Mouse (Mus musculus): Measurements from ENCODE around the gene Vsx1. TPM values are rescaled to one million over a fixed set of nuclear protein-coding genes. Genes with fewer than 3 reads are reported as not detected.

The Vsx1 gene
- total and polyA plus RNA-seq, 2 experiments from 2014 or later, result 0.11 TPM; not detected in 1

DNA sequence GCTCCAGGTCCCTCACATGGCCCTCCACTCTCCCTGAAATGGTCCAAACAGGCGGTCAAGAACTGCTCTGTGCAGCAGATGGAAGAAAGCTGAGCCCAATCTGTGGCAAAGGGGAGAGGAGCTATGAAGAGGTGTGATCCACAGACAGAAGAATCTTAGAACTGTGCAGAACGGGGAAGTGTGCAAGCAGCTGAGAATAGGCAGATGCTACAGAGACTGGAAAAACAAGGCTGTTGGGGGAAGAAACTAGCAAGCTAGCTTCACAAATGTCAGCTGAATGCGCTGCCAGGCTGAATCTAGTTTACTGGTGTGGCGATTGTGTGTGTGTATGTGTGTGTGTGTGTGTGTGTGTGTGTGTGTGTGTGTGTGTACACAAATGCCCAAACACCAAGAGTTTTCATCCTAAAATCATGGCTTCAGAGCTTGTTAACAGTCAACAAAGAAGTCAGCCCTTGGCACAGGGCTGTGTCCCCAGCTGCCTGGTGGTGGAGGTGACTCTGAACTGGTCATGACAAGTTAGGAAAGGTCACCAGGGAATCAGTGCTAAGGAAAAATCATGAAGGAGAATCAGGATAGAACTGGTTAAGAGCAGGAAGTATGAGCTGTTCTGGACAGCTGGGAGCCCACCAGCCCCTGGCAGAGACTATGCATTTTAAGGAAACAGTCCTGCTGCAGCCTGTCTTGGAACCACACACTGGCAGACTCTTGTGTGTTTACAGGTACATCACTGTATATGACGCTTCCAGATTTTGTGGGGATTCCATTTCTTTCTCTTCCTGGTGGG lies 28.3 kb downstream of the Vsx1 start:
- Histone ChIP-seq H3K4me1 (ENCODE audit: insufficient read depth, low read length) (no peaks in the 10 kb centered on the region), H3K4me3 (ENCODE audit: low read depth, low read length) (no peak overlapping the region), H3K4me2 (ENCODE audit: low read depth, low read length, poor library complexity, severe bottlenecking) (no peak overlapping the region), H3K36me3 (ENCODE audit: insufficient read depth, low read length) (peaks cover 4% of the 10 kb centered on the region; the same call in 1 of the 2 replicates), H3K27ac (ENCODE audit: low read depth, low read length) (no peak overlapping the region), H3K9ac (replicated peaks; ENCODE audit: low read length, poor library complexity, severe bottlenecking) (no peak overlapping the region), H3K9me3 (ENCODE audit: low read length) (no peaks in the 10 kb centered on the region), H3K27me3 (ENCODE audit: insufficient read depth, low read length) (no peaks in the 10 kb centered on the region)
- ATAC-seq (ENCODE audit: low FRiP score) (no peak), DNase-seq (ENCODE audit: low spot score) (no peak)
- 80% methylated on average over 5 of the region's 5 CpGs for WGBS
- no peak for TF ChIP-seq CTCF (IDR thresholded peaks at IDR 0.05)

DNA sequence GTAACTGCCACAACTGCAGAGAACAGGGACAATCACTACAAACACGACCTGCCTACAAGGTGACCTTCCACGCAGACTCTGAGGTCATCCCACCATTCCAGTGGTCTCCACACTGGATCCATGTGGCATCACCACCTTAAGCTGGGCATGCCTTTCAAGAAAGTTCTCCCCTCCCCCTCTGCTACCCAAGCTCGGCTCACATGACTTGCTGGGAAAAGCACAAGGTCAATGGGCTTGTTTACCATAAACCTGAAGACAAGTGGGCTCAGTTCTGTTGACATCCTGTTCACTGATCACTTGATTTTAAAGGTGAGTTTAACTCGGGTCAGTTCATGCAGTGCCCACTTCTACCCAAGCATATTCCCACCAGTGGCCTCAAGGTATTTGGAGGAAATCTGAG lies 29.1 kb downstream of the Vsx1 start:
- TF ChIP-seq CTCF (IDR thresholded peaks at IDR 0.05), result no peak
- Histone ChIP-seq H3K36me3 (ENCODE audit: insufficient read depth, low read length) (peaks cover 4% of the 10 kb centered on the region; the same call in 1 of the 2 replicates), H3K4me1 (ENCODE audit: insufficient read depth, low read length) (no peaks in the 10 kb centered on the region), H3K9me3 (ENCODE audit: low read length) (no peaks in the 10 kb centered on the region), H3K9ac (replicated peaks; ENCODE audit: low read length, poor library complexity, severe bottlenecking) (no peak overlapping the region), H3K4me3 (ENCODE audit: low read depth, low read length) (no peak overlapping the region), H3K27ac (ENCODE audit: low read depth, low read length) (no peak overlapping the region), H3K4me2 (ENCODE audit: low read depth, low read length, poor library complexity, severe bottlenecking) (no peak overlapping the region), H3K27me3 (ENCODE audit: insufficient read depth, low read length) (no peaks in the 10 kb centered on the region)
- ATAC-seq (ENCODE audit: low FRiP score) (no peak), DNase-seq (ENCODE audit: low spot score) (no peak)
- WGBS, result 66% methylated on average over 4 of the region's 4 CpGs

DNA sequence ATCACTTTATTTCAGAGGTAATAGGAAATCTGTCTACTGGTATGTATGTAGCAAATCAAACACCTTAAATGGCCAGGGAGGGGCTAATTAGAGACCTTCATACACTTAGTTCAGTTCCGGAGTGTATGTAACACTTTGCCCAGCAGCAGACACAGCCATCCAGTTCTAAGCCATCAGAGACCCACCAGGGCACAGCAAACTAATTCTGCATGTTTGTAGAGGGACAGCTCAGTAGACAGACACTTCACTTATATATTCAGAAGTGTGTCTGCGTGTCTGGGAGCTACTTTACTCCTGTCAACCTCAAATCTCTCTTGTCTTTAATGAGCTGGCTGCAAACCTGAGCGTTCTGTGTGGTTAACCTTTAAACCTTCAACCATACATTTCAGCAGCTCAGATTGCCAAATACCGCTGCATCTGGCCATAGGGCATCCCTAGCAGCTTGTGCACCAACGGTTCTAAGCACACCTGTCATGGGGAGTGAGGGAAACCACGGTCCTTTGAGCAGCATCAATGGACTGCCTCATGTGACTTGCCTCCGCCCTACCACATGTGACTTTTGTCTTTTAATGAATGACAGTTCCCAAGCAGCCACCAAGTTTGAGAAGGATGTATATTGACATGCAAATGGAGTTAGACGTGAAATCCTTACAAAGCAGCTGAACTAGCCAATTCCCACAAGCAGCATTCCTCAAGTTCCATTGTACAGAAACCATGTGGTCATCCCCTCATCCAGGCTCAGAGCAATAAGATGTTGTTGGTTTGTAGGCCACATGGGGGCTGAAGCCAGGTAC lies 32.0 kb downstream of the Vsx1 start:
- Histone ChIP-seq H3K4me3 (ENCODE audit: low read depth, low read length) (no peak overlapping the region), H3K36me3 (ENCODE audit: insufficient read depth, low read length) (peaks cover 4% of the 10 kb centered on the region; the same call in 1 of the 2 replicates), H3K9me3 (ENCODE audit: low read length) (no peaks in the 10 kb centered on the region), H3K4me2 (ENCODE audit: low read depth, low read length, poor library complexity, severe bottlenecking) (no peak overlapping the region), H3K4me1 (ENCODE audit: insufficient read depth, low read length) (no peaks in the 10 kb centered on the region), H3K27ac (ENCODE audit: low read depth, low read length) (peak overlapping the region; percentile 43; the same call in 1 of the 2 replicates), H3K9ac (replicated peaks; ENCODE audit: low read length, poor library complexity, severe bottlenecking) (no peak overlapping the region), H3K27me3 (ENCODE audit: insufficient read depth, low read length) (no peaks in the 10 kb centered on the region)
- peak; percentile 58; the same call in 1 of the 2 replicates for ATAC-seq (ENCODE audit: low FRiP score)
- TF ChIP-seq CTCF (IDR thresholded peaks at IDR 0.05), result no peak
- peak; percentile 49 for DNase-seq (ENCODE audit: low spot score)
- 29% methylated on average over 8 of the region's 8 CpGs for WGBS

DNA sequence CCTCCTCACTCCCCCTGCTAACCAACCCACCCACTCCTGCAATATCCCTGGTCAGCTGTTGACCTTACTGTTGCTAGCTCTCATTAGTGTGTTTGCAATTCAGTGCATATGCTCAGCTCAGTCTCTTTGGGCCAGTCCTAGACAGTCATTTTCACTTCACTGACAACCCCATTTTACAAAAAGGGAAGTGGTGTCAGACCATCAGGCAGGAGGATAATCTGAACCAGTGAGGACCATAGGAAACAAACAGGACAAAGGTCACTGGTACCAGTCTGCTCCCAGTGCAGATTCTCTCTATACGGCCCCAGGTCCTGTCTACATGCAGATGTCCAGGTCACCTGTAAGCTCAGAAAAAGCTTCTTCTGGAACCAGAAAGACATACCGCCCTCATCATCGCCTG lies 33.0 kb downstream of the Vsx1 start:
- Histone ChIP-seq H3K4me2 (ENCODE audit: low read depth, low read length, poor library complexity, severe bottlenecking) (no peak overlapping the region), H3K4me1 (ENCODE audit: insufficient read depth, low read length) (no peaks in the 10 kb centered on the region), H3K27ac (ENCODE audit: low read depth, low read length) (no peak overlapping the region), H3K9ac (replicated peaks; ENCODE audit: low read length, poor library complexity, severe bottlenecking) (no peak overlapping the region), H3K27me3 (ENCODE audit: insufficient read depth, low read length) (no peaks in the 10 kb centered on the region), H3K4me3 (ENCODE audit: low read depth, low read length) (no peak overlapping the region), H3K9me3 (ENCODE audit: low read length) (no peaks in the 10 kb centered on the region), H3K36me3 (ENCODE audit: insufficient read depth, low read length) (peaks cover 4% of the 10 kb centered on the region; the same call in 1 of the 2 replicates)
- WGBS, result 96% methylated on average over 3 of the region's 3 CpGs
- TF ChIP-seq CTCF (IDR thresholded peaks at IDR 0.05), result no peak
- ATAC-seq (ENCODE audit: low FRiP score) (no peak), DNase-seq (ENCODE audit: low spot score) (no peak)

DNA sequence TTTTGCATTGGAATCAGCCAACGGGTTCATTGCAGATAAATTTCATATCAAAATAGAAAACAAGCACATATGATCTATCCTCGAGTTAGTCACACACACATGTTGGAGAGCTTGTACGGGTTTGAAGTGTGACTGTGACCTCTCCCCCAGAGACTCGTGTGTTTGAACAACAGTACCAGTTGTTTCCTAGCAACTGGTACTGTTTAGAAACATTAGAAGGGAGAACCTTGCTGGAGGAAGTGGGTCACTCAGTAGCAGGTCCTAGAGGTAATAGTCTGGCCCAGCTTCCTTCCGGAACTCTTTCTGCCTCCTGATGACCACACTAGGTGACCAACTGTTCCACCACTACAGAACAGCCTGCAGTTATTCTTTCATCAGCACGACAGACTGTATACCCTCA lies 33.9 kb downstream of the Vsx1 start:
- H3K27me3 ChIP-seq (ENCODE audit: insufficient read depth, low read length), result no peaks in the 10 kb centered on the region
- no peak for TF ChIP-seq CTCF (IDR thresholded peaks at IDR 0.05)
- WGBS, result 83% methylated on average over 6 of the region's 6 CpGs
- H3K4me3 ChIP-seq (ENCODE audit: low read depth, low read length), result no peak overlapping the region
- peaks cover 4% of the 10 kb centered on the region; the same call in 1 of the 2 replicates for H3K36me3 ChIP-seq (ENCODE audit: insufficient read depth, low read length)
- H3K9ac ChIP-seq (replicated peaks; ENCODE audit: low read length, poor library complexity, severe bottlenecking), result no peak overlapping the region
- DNase-seq (ENCODE audit: low spot score), result no peak
- H3K9me3 ChIP-seq (ENCODE audit: low read length), result no peaks in the 10 kb centered on the region
- H3K27ac ChIP-seq (ENCODE audit: low read depth, low read length), result no peak overlapping the region
- no peak overlapping the region for H3K4me2 ChIP-seq (ENCODE audit: low read depth, low read length, poor library complexity, severe bottlenecking)
- no peaks in the 10 kb centered on the region for H3K4me1 ChIP-seq (ENCODE audit: insufficient read depth, low read length)
- no peak for ATAC-seq (ENCODE audit: low FRiP score)

DNA sequence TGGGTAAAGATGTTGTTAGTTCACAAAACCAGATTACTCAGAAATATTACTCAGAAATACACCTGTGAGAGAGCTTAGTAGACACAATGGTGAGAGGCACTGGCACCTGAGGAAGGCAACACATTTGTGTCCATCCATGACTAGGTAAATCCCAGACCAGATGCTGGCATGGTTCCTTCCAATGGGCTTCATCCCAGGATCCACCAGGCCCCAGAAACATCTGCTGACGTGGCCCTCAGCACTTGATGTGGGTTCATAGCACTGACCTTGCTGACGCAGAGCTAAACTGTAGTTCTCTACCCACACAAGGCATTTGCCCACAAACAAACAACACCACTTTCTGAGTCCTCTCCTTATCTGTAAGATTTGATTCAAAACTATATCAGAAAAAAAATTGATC lies 34.3 kb downstream of the Vsx1 start:
- H3K4me3 ChIP-seq (ENCODE audit: low read depth, low read length), result no peak overlapping the region
- no peaks in the 10 kb centered on the region for H3K9me3 ChIP-seq (ENCODE audit: low read length)
- 90% methylated on average over 2 of the region's 2 CpGs for WGBS
- no peak for TF ChIP-seq CTCF (IDR thresholded peaks at IDR 0.05)
- H3K27ac ChIP-seq (ENCODE audit: low read depth, low read length), result no peak overlapping the region
- no peak for ATAC-seq (ENCODE audit: low FRiP score)
- no peak overlapping the region for H3K9ac ChIP-seq (replicated peaks; ENCODE audit: low read length, poor library complexity, severe bottlenecking)
- no peak overlapping the region for H3K4me2 ChIP-seq (ENCODE audit: low read depth, low read length, poor library complexity, severe bottlenecking)
- no peak for DNase-seq (ENCODE audit: low spot score)
- no peaks in the 10 kb centered on the region for H3K4me1 ChIP-seq (ENCODE audit: insufficient read depth, low read length)
- peaks cover 4% of the 10 kb centered on the region; the same call in 1 of the 2 replicates for H3K36me3 ChIP-seq (ENCODE audit: insufficient read depth, low read length)
- no peaks in the 10 kb centered on the region for H3K27me3 ChIP-seq (ENCODE audit: insufficient read depth, low read length)
